In the genomic region with DNA sequence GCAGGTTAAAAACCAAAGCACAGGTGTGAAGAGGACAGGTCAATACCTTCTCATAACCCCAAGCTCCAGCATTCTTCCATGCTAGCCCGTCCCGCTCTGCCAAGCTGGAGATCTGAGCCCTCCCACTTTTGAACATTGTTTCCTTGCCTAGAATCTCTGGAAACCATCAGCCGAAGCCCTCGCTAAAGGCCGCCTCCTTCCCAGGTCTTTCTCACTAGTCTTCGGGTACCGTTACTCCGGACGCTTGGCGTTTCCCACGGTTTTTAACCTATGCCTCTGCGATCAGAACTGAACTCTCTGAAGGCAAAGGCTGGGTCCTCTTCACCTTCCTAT, we compare ENCODE assay signal across 8 mouse cellular contexts. TPM values are rescaled to one million over a fixed set of nuclear protein-coding genes. Genes with fewer than 3 reads are reported as not detected.
DNase-seq lines count a peak whose midpoint lies in the region; ATAC-seq and TF ChIP-seq lines count a peak whose summit lies in the region.

No protein-coding gene starts in this region.

- under 1% methylated on average over 12 of the region's 12 CpGs for whole genome bisulfite sequencing in cerebellum, adult 2 months
- WGBS in embryonic facial prominence, embryonic 15.5 days: 0% methylated on average over 12 of the region's 12 CpGs
- under 1% methylated on average over 12 of the region's 12 CpGs for WGBS in intestine, postnatal 0 days
- WGBS in midbrain, embryonic 13.5 days: 2% methylated on average over 12 of the region's 12 CpGs

- no peaks in the 10 kb centered on the region for H3K27me3 ChIP-seq in cerebellum, adult 2 months (ENCODE audit: control insufficient read depth, insufficient read depth, low read length)
- no peaks in the 10 kb centered on the region for H3K27me3 ChIP-seq in embryonic facial prominence, embryonic 15.5 days
- H3K27me3 ChIP-seq in intestine, postnatal 0 days (replicated peaks; ENCODE audit: control insufficient read depth, insufficient read depth, low read length): no peaks in the 10 kb centered on the region
- H3K27me3 ChIP-seq in midbrain, embryonic 13.5 days: no peaks in the 10 kb centered on the region

- H3K4me3 ChIP-seq in cerebellum, adult 2 months (replicated peaks; ENCODE audit: insufficient read depth, low read depth, low read length): peak overlapping the region; percentile 61
- H3K4me3 ChIP-seq in embryonic facial prominence, embryonic 15.5 days (replicated peaks): peak overlapping the region; percentile 89
- peak overlapping the region; percentile 85 for H3K4me3 ChIP-seq in intestine, postnatal 0 days (ENCODE audit: low read depth, low read length)
- peak overlapping the region; percentile 91 for H3K4me3 ChIP-seq in midbrain, embryonic 13.5 days (replicated peaks)

- peaks cover 7% of the 10 kb centered on the region; the same call in 1 of the 2 replicates for H3K4me1 ChIP-seq in cerebellum, adult 2 months (ENCODE audit: control insufficient read depth, insufficient read depth, low read length)
- H3K4me1 ChIP-seq in embryonic facial prominence, embryonic 15.5 days: peaks cover 22% of the 10 kb centered on the region
- H3K4me1 ChIP-seq in intestine, postnatal 0 days (replicated peaks; ENCODE audit: control insufficient read depth, insufficient read depth, low read length): peaks cover 9% of the 10 kb centered on the region; the same call in 1 of the 2 replicates
- peaks cover 36% of the 10 kb centered on the region for H3K4me1 ChIP-seq in midbrain, embryonic 13.5 days (replicated peaks)

- peak overlapping the region; percentile 60; the same call in 1 of the 2 replicates for H3K27ac ChIP-seq in cerebellum, adult 2 months (ENCODE audit: insufficient read depth, low read length)
- H3K27ac ChIP-seq in embryonic facial prominence, embryonic 15.5 days (replicated peaks): peak overlapping the region; percentile 87
- peak overlapping the region; percentile 86 for H3K27ac ChIP-seq in intestine, postnatal 0 days (ENCODE audit: low read depth, low read length)
- peak overlapping the region; percentile 91; the same call in 1 of the 2 replicates for H3K27ac ChIP-seq in midbrain, embryonic 13.5 days

- peak overlapping the region; percentile 90 for H3K9ac ChIP-seq in embryonic facial prominence, embryonic 15.5 days
- H3K9ac ChIP-seq in intestine, postnatal 0 days (ENCODE audit: low read depth, low read length): peak overlapping the region; percentile 88
- H3K9ac ChIP-seq in midbrain, embryonic 13.5 days (replicated peaks): peak overlapping the region; percentile 94

- peak overlapping the region; percentile 59 for H3K4me2 ChIP-seq in embryonic facial prominence, embryonic 15.5 days (replicated peaks)
- H3K4me2 ChIP-seq in intestine, postnatal 0 days (replicated peaks; ENCODE audit: low read depth): peak overlapping the region; percentile 84
- peak overlapping the region; percentile 97 for H3K4me2 ChIP-seq in midbrain, embryonic 13.5 days (replicated peaks)

- TF ChIP-seq POLR2A in cerebellum, adult 2 months (IDR thresholded peaks at IDR 0.05; ENCODE audit: borderline replicate concordance, insufficient read depth, low read length): no peak

- peaks cover 10% of the 10 kb centered on the region for H3K36me3 ChIP-seq in embryonic facial prominence, embryonic 15.5 days
- H3K36me3 ChIP-seq in intestine, postnatal 0 days (ENCODE audit: control insufficient read depth, insufficient read depth): peaks cover 6% of the 10 kb centered on the region; the same call in 1 of the 2 replicates
- peaks cover 15% of the 10 kb centered on the region for H3K36me3 ChIP-seq in midbrain, embryonic 13.5 days

- no peak for ATAC-seq in embryonic facial prominence, embryonic 15.5 days (ENCODE audit: insufficient number of reproducible peaks, low FRiP score, low TSS enrichment, low read depth)
- ATAC-seq in intestine, postnatal 0 days: no peak
- ATAC-seq in midbrain, embryonic 13.5 days: peak; percentile 1; the same call in 1 of the 2 replicates

- DNase-seq in cerebellum, adult 2 months: no peak
- DNase-seq in cerebellum, postnatal 4 days (ENCODE audit: low spot score in 2 of 2): no peak
- peak; percentile 40 for DNase-seq in 3T3-L1 (ENCODE audit: low read depth, low spot score)
- no peak for DNase-seq in cerebellum, adult 9-11 months
- no peak for DNase-seq in frontal cortex, postnatal 14 days (ENCODE audit: low spot score in 2 of 2)

- no peaks in the 10 kb centered on the region for H3K9me3 ChIP-seq in embryonic facial prominence, embryonic 15.5 days (replicated peaks)
- H3K9me3 ChIP-seq in intestine, postnatal 0 days (ENCODE audit: control insufficient read depth): no peaks in the 10 kb centered on the region
- no peaks in the 10 kb centered on the region for H3K9me3 ChIP-seq in midbrain, embryonic 13.5 days

- TF ChIP-seq CTCF in cerebellum, adult 2 months (IDR thresholded peaks at IDR 0.05; ENCODE audit: borderline replicate concordance, insufficient read depth, low read depth, low read length): no peak
- no peak for TF ChIP-seq CTCF in intestine, postnatal 0 days (IDR thresholded peaks at IDR 0.05; ENCODE audit: low read depth)

RNA-seq across cellular contexts. Expression of gene Ilkap, which starts 0.7 kb away (rescaled TPM):
- 101 and 103 TPM in 2 replicates for polyA plus RNA-seq in cerebellum, adult 2 months (2012; rRNA removed)
- polyA plus RNA-seq in embryonic facial prominence, embryonic 15.5 days (2015; fragmentation: Nextera tagmentation; extraction: Ambion mirVana): 148 TPM in 2 replicates
- polyA plus RNA-seq in intestine, postnatal 0 days (2015; fragmentation: Nextera tagmentation; extraction: Ambion mirVana): 51.2 TPM in 2 replicates
- 148 and 155 TPM in 2 replicates for polyA plus RNA-seq in midbrain, embryonic 13.5 days (2015; fragmentation: Nextera tagmentation; extraction: Ambion mirVana)

RNA-seq across cellular contexts. Expression of gene Hes6, which starts 15.9 kb away (rescaled TPM):
- polyA plus RNA-seq in cerebellum, adult 2 months (2012; rRNA removed): 28.2 and 31.4 TPM in 2 replicates
- polyA plus RNA-seq in embryonic facial prominence, embryonic 15.5 days (2015; fragmentation: Nextera tagmentation; extraction: Ambion mirVana): 144 and 145 TPM in 2 replicates
- 84.1 and 84.8 TPM in 2 replicates for polyA plus RNA-seq in intestine, postnatal 0 days (2015; fragmentation: Nextera tagmentation; extraction: Ambion mirVana)
- polyA plus RNA-seq in midbrain, embryonic 13.5 days (2015; fragmentation: Nextera tagmentation; extraction: Ambion mirVana): 316 and 357 TPM in 2 replicates

RNA-seq across cellular contexts. Expression of gene Erfe, which starts 31.7 kb away (rescaled TPM):
- 0.11 TPM in 1 of 2 replicates, not detected in the other for polyA plus RNA-seq in cerebellum, adult 2 months (2012; rRNA removed)
- polyA plus RNA-seq in embryonic facial prominence, embryonic 15.5 days (2015; fragmentation: Nextera tagmentation; extraction: Ambion mirVana): 2.2 and 2.4 TPM in 2 replicates
- polyA plus RNA-seq in intestine, postnatal 0 days (2015; fragmentation: Nextera tagmentation; extraction: Ambion mirVana): 2.7 and 3.1 TPM in 2 replicates
- polyA plus RNA-seq in midbrain, embryonic 13.5 days (2015; fragmentation: Nextera tagmentation; extraction: Ambion mirVana): 0.24 and 0.55 TPM in 2 replicates

RNA-seq across cellular contexts. Expression of gene Klhl30, which starts 47.1 kb away (rescaled TPM):
- 0.13 and 0.14 TPM in 2 replicates for polyA plus RNA-seq in cerebellum, adult 2 months (2012; rRNA removed)
- 4.4 and 6.3 TPM in 2 replicates for polyA plus RNA-seq in embryonic facial prominence, embryonic 15.5 days (2015; fragmentation: Nextera tagmentation; extraction: Ambion mirVana)
- polyA plus RNA-seq in intestine, postnatal 0 days (2015; fragmentation: Nextera tagmentation; extraction: Ambion mirVana): 1.3 and 1.8 TPM in 2 replicates
- 0.07 TPM in 1 of 2 replicates, not detected in the other for polyA plus RNA-seq in midbrain, embryonic 13.5 days (2015; fragmentation: Nextera tagmentation; extraction: Ambion mirVana)
